Mouse (Mus musculus) spleen, adult 2 months (tissue): ENCODE data around the gene Mrpl50.

Source experiments
- CTCF ChIP-seq: fragments of 200-500 bp; IDR thresholded peaks from 2 replicates; pipeline ENCODE4 v1.5.1; 2011; ENCODE audit warnings: mild to moderate bottlenecking, inconsistent platforms; ENCODE audit not compliant: insufficient read depth, insufficient read length, insufficient replicate concordance; ENCODE audit errors: extremely low read depth
- POLR2A ChIP-seq: fragments of 200-500 bp; IDR thresholded peaks from 2 replicates; pipeline ENCODE4 v1.6.1; 2011; ENCODE audit warnings: low read depth, low read length, inconsistent platforms

- TF ChIP-seq CTCF, result no peak
- TF ChIP-seq POLR2A, result no peak
Observed at GRCm38 (mm10) chr4:49485442-49485841, 35.5 kb downstream of the Mrpl50 start.
